In genomic region chr13:90394815-90395241, GRCm38 (mm10) we compare ENCODE assay signal across 8 mouse cellular contexts.
A peak's percentile ranks its signal among the peaks of the same experiment; 100 is the strongest.
DNase-seq lines count a peak whose midpoint lies in the region; ATAC-seq lines count a peak whose summit lies in the region.

No protein-coding gene starts in this region.

- no peak overlapping the region for H3K4me2 ChIP-seq in heart, embryonic 12.5 days
- no peak overlapping the region for H3K4me2 ChIP-seq in embryonic facial prominence, embryonic 14.5 days (ENCODE audit: low read depth, low read length)
- H3K4me2 ChIP-seq in hindbrain, embryonic 16.5 days (ENCODE audit: low read length), result no peak overlapping the region
- no peak overlapping the region for H3K4me2 ChIP-seq in midbrain, embryonic 12.5 days (replicated peaks)

- peak; percentile 88 for DNase-seq in heart, adult 11 months
- peak; percentile 57 for DNase-seq in MN1 (ENCODE audit: low spot score)
- peak; percentile 88 for DNase-seq in embryonic facial prominence, embryonic 14.5 days (ENCODE audit: low spot score)
- DNase-seq in ovary, postnatal 14 days (ENCODE audit: low spot score), result no peak
- DNase-seq in spleen, adult 12 weeks (ENCODE audit: low spot score), result no peak

- 59% methylated on average over 5 of the region's 5 CpGs for WGBS in heart, embryonic 12.5 days
- 31% methylated on average over 5 of the region's 5 CpGs for WGBS in embryonic facial prominence, embryonic 14.5 days
- WGBS in hindbrain, embryonic 16.5 days, result 46% methylated on average over 5 of the region's 5 CpGs
- 65% methylated on average over 5 of the region's 5 CpGs for WGBS in midbrain, embryonic 12.5 days

- H3K4me3 ChIP-seq in heart, embryonic 12.5 days, result no peak overlapping the region
- H3K4me3 ChIP-seq in embryonic facial prominence, embryonic 14.5 days (ENCODE audit: low read depth, low read length), result no peak overlapping the region
- no peak overlapping the region for H3K4me3 ChIP-seq in hindbrain, embryonic 16.5 days (ENCODE audit: low read length)
- H3K4me3 ChIP-seq in midbrain, embryonic 12.5 days, result no peak overlapping the region

- 0 out of 2 replicates have a peak, but pooled peaks cover 4% of the 10 kb centered on the region for H3K4me1 ChIP-seq in heart, embryonic 12.5 days (replicated peaks)
- peaks cover 8% of the 10 kb centered on the region for H3K4me1 ChIP-seq in embryonic facial prominence, embryonic 14.5 days (ENCODE audit: control insufficient read depth, insufficient read depth, low read length)
- no peaks in the 10 kb centered on the region for H3K4me1 ChIP-seq in hindbrain, embryonic 16.5 days (ENCODE audit: control insufficient read depth, insufficient read depth, low read depth, low read length)
- no peaks in the 10 kb centered on the region for H3K4me1 ChIP-seq in midbrain, embryonic 12.5 days

- H3K27ac ChIP-seq in heart, embryonic 12.5 days (ENCODE audit: poor library complexity, severe bottlenecking), result no peak overlapping the region; the same call in 1 of the 2 replicates
- peak overlapping the region; percentile 63 for H3K27ac ChIP-seq in embryonic facial prominence, embryonic 14.5 days (replicated peaks; ENCODE audit: low read depth, low read length)
- H3K27ac ChIP-seq in hindbrain, embryonic 16.5 days (ENCODE audit: low read depth, low read length), result no peak overlapping the region
- H3K27ac ChIP-seq in midbrain, embryonic 12.5 days (replicated peaks), result no peak overlapping the region

- H3K9ac ChIP-seq in heart, embryonic 12.5 days, result no peak overlapping the region
- no peak overlapping the region for H3K9ac ChIP-seq in embryonic facial prominence, embryonic 14.5 days (ENCODE audit: low read depth, low read length)
- no peak overlapping the region for H3K9ac ChIP-seq in hindbrain, embryonic 16.5 days (ENCODE audit: low read depth, low read length)
- H3K9ac ChIP-seq in midbrain, embryonic 12.5 days (replicated peaks), result no peak overlapping the region

- H3K27me3 ChIP-seq in heart, embryonic 12.5 days (replicated peaks), result no peaks in the 10 kb centered on the region
- no peaks in the 10 kb centered on the region for H3K27me3 ChIP-seq in embryonic facial prominence, embryonic 14.5 days (replicated peaks; ENCODE audit: control insufficient read depth, insufficient read depth, low read length)
- H3K27me3 ChIP-seq in hindbrain, embryonic 16.5 days (replicated peaks; ENCODE audit: control insufficient read depth, insufficient read depth, low read length), result no peaks in the 10 kb centered on the region
- no peaks in the 10 kb centered on the region for H3K27me3 ChIP-seq in midbrain, embryonic 12.5 days

- no peaks in the 10 kb centered on the region for H3K36me3 ChIP-seq in heart, embryonic 12.5 days
- no peaks in the 10 kb centered on the region for H3K36me3 ChIP-seq in embryonic facial prominence, embryonic 14.5 days (ENCODE audit: control insufficient read depth, insufficient read depth, low read length)
- no peaks in the 10 kb centered on the region for H3K36me3 ChIP-seq in hindbrain, embryonic 16.5 days (ENCODE audit: control insufficient read depth, insufficient read depth, low read length)
- H3K36me3 ChIP-seq in midbrain, embryonic 12.5 days, result no peaks in the 10 kb centered on the region

- no peak for ATAC-seq in heart, embryonic 12.5 days (ENCODE audit: insufficient number of reproducible peaks, low FRiP score)
- peak; percentile 79 for ATAC-seq in embryonic facial prominence, embryonic 14.5 days (ENCODE audit: low read depth)
- ATAC-seq in hindbrain, embryonic 16.5 days, result peak; percentile 91
- peak; percentile 52; the same call in 1 of the 2 replicates for ATAC-seq in midbrain, embryonic 12.5 days (ENCODE audit: low FRiP score, low read depth)

- H3K9me3 ChIP-seq in heart, embryonic 12.5 days (replicated peaks), result no peaks in the 10 kb centered on the region
- H3K9me3 ChIP-seq in embryonic facial prominence, embryonic 14.5 days (ENCODE audit: control insufficient read depth, low read length), result no peaks in the 10 kb centered on the region
- no peaks in the 10 kb centered on the region for H3K9me3 ChIP-seq in hindbrain, embryonic 16.5 days (ENCODE audit: control insufficient read depth, low read length)
- no peaks in the 10 kb centered on the region for H3K9me3 ChIP-seq in midbrain, embryonic 12.5 days

Comparison
In these comparisons a context has a peak if more than half of its experiments do, and no peak if none do; other contexts are left out.
1. DNase-seq: peak in heart, adult 11 months (single experiment), MN1 (single experiment) and embryonic facial prominence, embryonic 14.5 days (single experiment); none in ovary, postnatal 14 days (single experiment) and spleen, adult 12 weeks (single experiment).